Mouse (Mus musculus) c-Kit-negative CD71-positive TER-119-positive erythroid progenitor cells, embryonic 14.5 days (primary cell): ENCODE data around the gene Wdr18.
"Not testable (repeated sequence)": the region's sequence is repeated elsewhere in the genome, so short reads cannot be mapped to it uniquely, and the experiment has no call there.

Experiments
- DNase-seq: peaks from one replicate; pipeline ENCODE4 v3.0.0-alpha.2; 2013; ENCODE audit warnings: low read depth, low spot score

The Wdr18 gene

DNA sequence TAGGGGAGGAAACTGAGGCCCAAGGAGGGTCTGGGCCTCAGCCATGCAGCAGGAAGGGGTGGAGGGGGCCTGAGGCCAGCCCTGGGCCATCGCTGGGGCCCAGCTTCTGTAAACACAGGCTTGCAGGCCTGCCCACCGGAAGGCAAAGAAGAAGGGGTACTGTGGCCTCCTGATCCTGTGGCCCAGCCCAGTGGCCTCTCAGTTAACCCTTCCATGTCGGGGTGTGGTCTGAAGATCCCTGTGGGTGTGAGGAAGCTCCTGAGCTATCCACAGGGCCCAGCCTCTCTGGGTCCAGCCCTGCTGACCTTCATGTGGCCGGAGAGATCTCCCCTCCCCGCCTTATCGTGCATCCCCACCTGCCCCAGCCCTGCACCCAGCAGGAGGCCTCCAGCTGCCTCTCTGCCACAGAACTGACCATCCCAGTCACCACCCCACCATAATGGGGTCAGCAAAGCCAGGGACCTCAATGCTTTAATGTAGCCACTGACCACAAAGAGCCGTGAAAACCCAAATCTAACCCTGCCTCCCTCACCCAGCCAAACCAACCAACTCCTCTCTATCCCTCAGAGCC, 13.1 kb upstream of the Wdr18 start:
- no peak for DNase-seq

GRCm38 (mm10) chr10:79947502-79947901, 12.4 kb upstream of the Wdr18 start:
- DNase-seq: no peak

DNA sequence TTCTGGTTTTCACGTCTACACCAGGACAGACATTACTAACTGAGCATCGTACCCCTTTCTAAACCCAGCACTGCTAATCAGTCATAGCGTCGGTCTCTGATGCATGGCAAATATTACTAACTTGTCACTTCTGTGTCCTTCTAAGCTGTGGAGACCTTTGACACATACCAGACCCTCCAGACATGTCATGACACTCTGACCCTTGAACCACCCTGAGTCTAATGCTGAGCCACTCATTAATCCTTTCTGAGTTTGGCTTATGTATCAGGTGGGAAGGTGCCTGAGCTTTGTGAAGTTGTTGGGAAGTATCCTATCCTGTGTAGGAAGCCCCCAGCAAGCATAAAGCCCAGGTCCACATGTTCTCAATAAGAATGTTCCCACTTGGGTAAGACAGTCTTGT, 10.1 kb upstream of the Wdr18 start:
- no peak for DNase-seq

GRCm38 (mm10) chr10:79950661-79951060, 9.3 kb upstream of the Wdr18 start:
- DNase-seq: no peak

- DNase-seq: no peak
Measured at GRCm38 (mm10) chr10:79953946-79954345, 6.0 kb upstream of the Wdr18 start.

DNA sequence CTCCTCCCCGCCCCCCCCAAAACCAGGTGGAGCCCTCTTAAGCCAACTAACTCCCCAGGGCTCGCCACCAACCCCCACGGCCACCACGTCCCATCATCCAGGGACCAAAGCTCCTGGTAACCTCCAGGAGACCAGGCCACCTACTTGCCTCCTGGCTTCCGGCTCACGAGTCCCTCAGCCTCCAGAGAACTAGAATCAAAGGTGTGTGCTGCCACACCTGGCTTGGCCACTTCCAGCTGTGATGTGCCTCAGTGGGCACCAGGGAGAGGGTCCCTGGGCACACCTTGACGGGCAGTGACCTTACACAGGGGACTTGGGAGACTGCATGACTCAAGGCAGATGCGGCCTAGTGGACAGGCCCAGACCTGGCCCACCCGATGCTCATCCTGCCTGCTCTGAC, 4.3 kb upstream of the Wdr18 start:
- DNase-seq: no peak

- no peak for DNase-seq
Measured at GRCm38 (mm10) chr10:79956643-79957154, 3.3 kb upstream of the Wdr18 start.

DNA sequence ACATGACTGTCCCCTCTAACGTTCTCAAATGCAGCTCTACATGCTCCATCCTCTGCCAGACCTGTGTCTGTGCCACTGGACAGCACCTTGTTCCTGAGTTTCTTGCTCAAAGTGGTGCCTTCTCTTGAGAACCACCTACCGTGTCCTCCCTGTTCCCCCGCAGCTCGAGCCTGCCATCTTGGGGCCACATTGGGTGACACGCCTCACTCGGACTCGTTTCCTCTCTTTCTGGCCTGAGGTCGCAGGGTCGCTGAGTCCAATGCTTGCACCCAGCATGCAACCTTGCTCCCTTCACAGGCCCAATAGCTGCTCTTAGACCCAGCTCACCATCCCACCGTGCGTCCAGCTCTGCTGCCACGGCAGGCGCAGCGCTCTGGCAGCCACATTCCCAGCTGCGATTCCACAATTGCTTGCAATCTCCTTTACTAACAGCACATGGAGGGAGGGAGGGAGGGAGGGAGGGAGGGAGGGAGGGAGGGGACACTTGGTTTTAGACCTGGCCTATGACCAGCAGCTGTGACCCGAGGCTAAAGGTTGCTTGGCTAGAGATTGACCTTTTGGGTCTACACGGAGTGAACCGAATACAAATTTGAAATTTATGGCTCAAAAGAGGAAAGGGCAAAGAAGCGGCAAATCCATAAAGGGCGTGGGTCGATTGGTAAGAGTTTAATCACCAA, 1.7 kb upstream of the Wdr18 start:
- no peak for DNase-seq

GRCm38 (mm10) chr10:79959412-79959811, 540 bp upstream of the Wdr18 start:
- DNase-seq: not testable (repeated sequence)

DNA sequence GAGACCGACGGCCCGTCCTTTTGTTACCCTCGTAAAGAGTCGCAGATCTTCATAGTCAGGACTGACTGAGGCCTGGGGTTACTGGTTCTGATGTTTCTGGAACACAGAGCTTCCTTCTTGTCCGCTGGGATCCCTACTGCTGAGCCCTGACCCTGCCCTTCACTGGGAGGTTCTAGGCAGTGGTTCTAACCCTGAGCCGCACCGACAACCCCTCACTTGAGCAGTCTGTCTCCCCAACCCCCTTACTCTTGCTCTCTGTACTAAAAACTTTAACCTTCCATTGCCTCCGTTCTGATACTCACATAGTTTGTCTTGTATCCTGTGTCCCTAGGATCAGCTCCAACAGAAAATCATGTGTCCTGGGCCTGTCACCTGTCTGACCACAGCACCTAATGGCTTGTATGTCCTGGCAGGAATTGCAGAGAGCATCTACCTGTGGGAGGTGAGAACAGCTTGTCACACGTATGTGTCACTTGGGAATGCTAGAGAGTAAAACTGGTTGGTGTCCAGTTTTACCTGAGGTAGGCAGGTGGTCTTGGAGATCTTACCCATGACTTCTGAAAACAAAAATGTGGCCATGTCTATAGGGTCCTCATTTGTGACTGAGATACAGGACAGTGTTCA, 831 bp downstream of the Wdr18 start:
- DNase-seq: no peak

- no peak for DNase-seq
Measured at GRCm38 (mm10) chr10:79964727-79965126, 4.8 kb downstream of the Wdr18 start.

- DNase-seq: no peak
Measured at GRCm38 (mm10) chr10:79965325-79965724, 5.4 kb downstream of the Wdr18 start.

GRCm38 (mm10) chr10:79966886-79967400, 7.0 kb downstream of the Wdr18 start:
- no peak for DNase-seq

GRCm38 (mm10) chr10:79968181-79968580, 8.2 kb downstream of the Wdr18 start:
- DNase-seq: no peak

DNA sequence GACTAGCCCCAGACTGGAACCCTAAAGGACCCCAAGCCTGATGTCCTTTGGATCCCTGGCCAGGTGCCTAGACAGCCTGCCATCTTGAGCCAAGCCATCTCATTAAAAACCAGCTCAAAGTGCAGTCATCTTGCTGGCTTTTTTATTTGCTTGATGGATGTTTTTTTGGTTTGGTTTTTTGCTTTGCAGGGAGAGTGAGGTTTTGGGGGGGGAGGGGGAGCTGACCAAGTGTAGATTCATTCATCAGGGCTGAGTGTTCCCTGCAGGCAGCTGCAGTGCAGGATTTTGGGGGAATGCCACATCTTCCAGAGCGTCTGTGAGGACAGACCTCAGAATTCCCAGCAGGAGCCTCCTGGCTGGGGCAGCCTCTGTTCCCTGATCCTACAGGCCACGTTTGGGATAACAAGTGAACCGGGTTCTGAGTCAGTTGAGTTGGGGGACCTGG, 9.2 kb downstream of the Wdr18 start:
- no peak for DNase-seq

DNA sequence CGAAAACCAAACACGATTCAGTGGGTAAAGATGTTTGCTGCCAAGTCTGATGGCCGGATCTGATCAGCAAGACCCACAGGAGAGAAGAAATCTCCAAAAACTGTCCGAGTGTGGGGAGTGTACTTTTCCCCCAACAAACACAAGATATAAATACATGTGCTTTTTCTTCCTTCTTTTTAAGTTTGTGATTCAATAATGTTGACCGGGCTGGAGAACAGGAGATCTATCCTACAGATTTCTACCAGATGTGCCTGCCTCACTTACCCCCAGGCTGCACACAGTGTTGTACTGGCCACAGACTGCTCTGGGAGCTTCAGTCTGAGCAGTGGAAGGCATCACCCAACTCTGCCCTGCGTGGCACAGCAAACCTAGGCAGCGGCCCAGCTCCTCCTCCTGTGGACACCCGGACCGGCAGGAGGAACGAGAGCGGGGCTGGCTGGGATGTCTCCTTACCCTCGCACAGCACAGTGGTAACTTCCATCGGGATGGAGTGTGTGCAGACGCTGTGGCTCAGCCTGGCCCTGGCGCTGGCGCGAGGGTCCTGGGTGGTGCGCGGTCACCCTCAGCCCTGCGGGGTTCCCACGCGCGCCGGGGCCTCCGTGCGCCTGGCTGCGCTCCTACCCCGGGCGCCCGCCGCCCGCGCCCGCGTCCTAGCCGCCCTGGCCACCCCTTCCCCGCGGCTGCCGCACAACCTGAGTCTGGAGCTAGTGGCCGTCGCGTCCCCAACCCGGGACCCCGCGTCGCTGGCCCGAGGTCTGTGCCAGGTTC, 10.6 kb downstream of the Wdr18 start, which contains the start of gene Grin3b:
TSS of gene Grin3b (plus strand) at position 301 of the 768 bp plus-strand sequence.
- no peak for DNase-seq

DNA sequence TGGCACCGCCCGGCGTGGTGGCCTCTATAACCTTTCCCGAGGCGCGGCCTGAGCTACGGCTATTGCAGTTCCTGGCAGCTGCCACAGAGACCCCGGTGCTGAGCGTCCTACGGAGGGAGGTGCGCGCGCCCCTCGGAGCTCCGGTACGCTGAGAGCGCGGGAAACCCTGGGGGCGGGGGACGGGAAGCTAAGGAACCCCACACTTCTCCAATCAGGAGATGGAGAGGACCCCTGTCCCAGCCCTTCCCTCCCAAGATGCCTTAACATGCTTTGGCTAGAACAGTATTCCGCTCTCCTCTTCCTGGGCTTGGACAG, 11.2 kb downstream of the Wdr18 start:
- DNase-seq: no peak

GRCm38 (mm10) chr10:79972831-79973230, 12.9 kb downstream of the Wdr18 start:
- DNase-seq: no peak

DNA sequence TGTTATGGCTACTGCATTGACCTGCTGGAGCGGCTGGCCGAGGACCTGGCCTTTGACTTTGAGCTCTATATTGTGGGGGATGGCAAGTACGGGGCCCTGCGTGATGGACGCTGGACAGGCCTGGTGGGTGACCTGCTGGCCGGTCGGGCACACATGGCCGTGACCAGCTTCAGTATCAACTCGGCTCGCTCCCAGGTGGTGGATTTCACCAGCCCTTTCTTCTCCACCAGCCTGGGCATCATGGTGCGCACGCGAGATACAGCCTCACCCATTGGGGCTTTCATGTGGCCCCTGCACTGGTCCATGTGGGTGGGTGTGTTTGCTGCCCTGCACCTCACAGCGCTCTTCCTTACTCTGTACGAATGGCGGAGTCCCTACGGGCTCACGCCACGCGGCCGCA, 14.1 kb downstream of the Wdr18 start:
- no peak for DNase-seq

GRCm38 (mm10) chr10:79974668-79975067, 14.7 kb downstream of the Wdr18 start:
- DNase-seq: no peak

GRCm38 (mm10) chr10:79976071-79976721, 16.2 kb downstream of the Wdr18 start:
- no peak for DNase-seq

GRCm38 (mm10) chr10:79976722-79977107, 16.8 kb downstream of the Wdr18 start:
- DNase-seq: no peak
